Mouse (Mus musculus) ovary, postnatal 10 days (tissue): ENCODE measurements at regions not wholly inside any gene's neighbourhood (a gene's known extent, or its start where the extent isn't known, plus 50 kb on each side); places are given as distances from the start of the nearest gene placed in this dataset.

ENCODE experiments used
- DNase-seq: peaks from one replicate; pipeline ENCODE4 v3.0.0; 2022; ENCODE audit warnings: low spot score

GRCm38 (mm10) chr17:84888525-84888924 lies 68.0 kb upstream of the Ppm1b start:
- no peak for DNase-seq

- no peak for DNase-seq
These were observed 65.5 kb upstream of the Ppm1b start for GRCm38 (mm10) chr17:84890871-84891599.

GRCm38 (mm10) chr17:84893273-84894033 lies 63.1 kb upstream of the Ppm1b start:
- DNase-seq: no peak

- DNase-seq: no peak
These were observed 61.0 kb upstream of the Ppm1b start for GRCm38 (mm10) chr17:84895526-84895925.

GRCm38 (mm10) chr17:84896572-84896971 lies 60.0 kb upstream of the Ppm1b start:
- no peak for DNase-seq

- DNase-seq: no peak
These were observed 58.1 kb upstream of the Ppm1b start for GRCm38 (mm10) chr17:84898407-84898806.

GRCm38 (mm10) chr17:84903625-84904337 lies 52.8 kb upstream of the Ppm1b start:
- DNase-seq: no peak
